Mouse (Mus musculus) forebrain, embryonic 10.5 days (tissue): ENCODE results near the gene Nt5c. TPM values are rescaled to one million over a fixed set of nuclear protein-coding genes. Genes with fewer than 3 reads are reported as not detected.
"Not testable (repeated sequence)": the region's sequence is repeated elsewhere in the genome, so short reads cannot be mapped to it uniquely, and the experiment has no call there.

Experiments
- DNase-seq: peaks from one replicate; pipeline ENCODE4 v3.0.0-alpha.2; 2017; ENCODE audit warnings: low spot score; ENCODE audit errors: extremely low spot score
- H3K27ac ChIP-seq: fragments of 300-500 bp; sonication (generic); 2 replicates; pipeline ENCODE4 v1.5.1; 2016; ENCODE audit warnings: mild to moderate bottlenecking
- H3K27me3 ChIP-seq: fragments of 300-500 bp; sonication (generic); 2 replicates; pipeline ENCODE4 v1.6.1; 2016; ENCODE audit warnings: mild to moderate bottlenecking; ENCODE audit not compliant: poor library complexity, severe bottlenecking
- H3K36me3 ChIP-seq: fragments of 300-500 bp; sonication (generic); replicated peaks from 2 replicates; pipeline ENCODE4 v1.6.1; 2016; ENCODE audit warnings: mild to moderate bottlenecking, moderate library complexity
- H3K4me1 ChIP-seq: fragments of 300-500 bp; sonication (generic); 2 replicates; pipeline ENCODE4 v1.6.1; 2016
- H3K4me3 ChIP-seq: fragments of 300-500 bp; sonication (generic); 2 replicates; pipeline ENCODE4 v1.5.1; 2016; ENCODE audit warnings: mild to moderate bottlenecking, moderate library complexity
- H3K9me3 ChIP-seq: fragments of 300-500 bp; sonication (generic); 2 replicates; pipeline ENCODE4 v1.6.1; 2016; ENCODE audit warnings: mild to moderate bottlenecking, moderate library complexity
- WGBS: fragments of 180-500 bp; shearing (Covaris S2); methylation state at CpG from one replicate; pipeline ENCODE4 v1.1.7; 2016; 5-methylcytosine and 5-hydroxymethylcytosine counted together
- polyA plus RNA-seq: library from polyadenylated mRNA; unstranded; fragments of >200 nt; fragmentation: Nextera tagmentation; extraction: Ambion mirVana; gene quantifications from 2 replicates; pipeline ENCODE4 v1.2.1, GENCODE M21; 2016

Gene Nt5c
- polyA plus RNA-seq, 1 experiment from 2014 or later: 94.5 TPM

- H3K4me3 ChIP-seq: no peak overlapping the region
- no peak overlapping the region for H3K27ac ChIP-seq
- DNase-seq: no peak
- H3K27me3 ChIP-seq: no peaks in the 10 kb centered on the region
- H3K4me1 ChIP-seq: peaks cover 26% of the 10 kb centered on the region
- H3K9me3 ChIP-seq: no peaks in the 10 kb centered on the region
- peaks cover 97% of the 10 kb centered on the region for H3K36me3 ChIP-seq
- 97% methylated on average over 6 of the region's 6 CpGs for WGBS
Observed at GRCm38 (mm10) chr11:115502636-115503035, 11.0 kb upstream of the Nt5c start.

- H3K36me3 ChIP-seq: peaks cover 53% of the 10 kb centered on the region
- not testable (repeated sequence) for H3K27me3 ChIP-seq, H3K4me3 ChIP-seq, H3K9me3 ChIP-seq, H3K27ac ChIP-seq, DNase-seq
- 91% methylated on average over 9 of the region's 9 CpGs for WGBS
- peaks cover 11% of the 10 kb centered on the region for H3K4me1 ChIP-seq
Observed at GRCm38 (mm10) chr11:115496559-115496958, 4.9 kb upstream of the Nt5c start.

GRCm38 (mm10) chr11:115492387-115492786, 725 bp upstream of the Nt5c start:
- Histone ChIP-seq H3K27ac (no peak overlapping the region), H3K4me1 (peaks cover 27% of the 10 kb centered on the region), H3K4me3 (peak overlapping the region; percentile 78), H3K27me3 (peaks cover 8% of the 10 kb centered on the region), H3K9me3 (no peaks in the 10 kb centered on the region), H3K36me3 (peaks cover 34% of the 10 kb centered on the region)
- no peak for DNase-seq
- 47% methylated on average over 6 of the region's 6 CpGs for WGBS

GRCm38 (mm10) chr11:115490441-115491355, 964 bp downstream of the Nt5c start:
- DNase-seq: no peak
- Histone ChIP-seq H3K27me3 (peaks cover 8% of the 10 kb centered on the region), H3K9me3 (no peaks in the 10 kb centered on the region), H3K36me3 (peaks cover 22% of the 10 kb centered on the region), H3K4me3 (peak overlapping the region; percentile 78), H3K4me1 (peaks cover 36% of the 10 kb centered on the region), H3K27ac (peak overlapping the region; percentile 88)
- WGBS: 31% methylated on average over 25 of the region's 25 CpGs

GRCm38 (mm10) chr11:115488551-115489104, 3.0 kb downstream of the Nt5c start:
- peaks cover 53% of the 10 kb centered on the region for H3K4me1 ChIP-seq
- 0 out of 2 replicates have a peak overlapping the region, but pooled peaks have one; percentile 1 for H3K27ac ChIP-seq
- H3K4me3 ChIP-seq: no peak overlapping the region
- DNase-seq: no peak
- H3K9me3 ChIP-seq: no peaks in the 10 kb centered on the region
- peaks cover 8% of the 10 kb centered on the region for H3K27me3 ChIP-seq
- peaks cover 22% of the 10 kb centered on the region for H3K36me3 ChIP-seq
- WGBS: 91% methylated on average over 19 of the region's 19 CpGs

- Histone ChIP-seq H3K4me1 (peaks cover 33% of the 10 kb centered on the region), H3K36me3 (peaks cover 21% of the 10 kb centered on the region), H3K9me3 (no peaks in the 10 kb centered on the region), H3K27me3 (no peaks in the 10 kb centered on the region), H3K27ac (peak overlapping the region; percentile 79), H3K4me3 (peak overlapping the region; percentile 14)
- peak; percentile 66 for DNase-seq
- 36% methylated on average over 12 of the region's 12 CpGs for WGBS
Observed at GRCm38 (mm10) chr11:115485155-115485554, 6.5 kb downstream of the Nt5c start.

GRCm38 (mm10) chr11:115483726-115484125, 7.9 kb downstream of the Nt5c start:
- DNase-seq: peak; percentile 70
- Histone ChIP-seq H3K27me3 (no peaks in the 10 kb centered on the region), H3K9me3 (no peaks in the 10 kb centered on the region), H3K4me1 (peaks cover 30% of the 10 kb centered on the region), H3K4me3 (no peak overlapping the region), H3K27ac (peak overlapping the region; percentile 17; the same call in 1 of the 2 replicates), H3K36me3 (peaks cover 11% of the 10 kb centered on the region)
- WGBS: 18% methylated on average over 6 of the region's 6 CpGs

GRCm38 (mm10) chr11:115483278-115483677, 8.4 kb downstream of the Nt5c start:
- Histone ChIP-seq H3K27ac (peak overlapping the region; percentile 17; the same call in 1 of the 2 replicates), H3K9me3 (no peaks in the 10 kb centered on the region), H3K36me3 (peaks cover 7% of the 10 kb centered on the region), H3K27me3 (no peaks in the 10 kb centered on the region), H3K4me3 (no peak overlapping the region), H3K4me1 (peaks cover 30% of the 10 kb centered on the region)
- 81% methylated on average over 11 of the region's 11 CpGs for WGBS
- DNase-seq: no peak

- Histone ChIP-seq H3K9me3 (no peaks in the 10 kb centered on the region), H3K27ac (no peak overlapping the region), H3K36me3 (peaks cover 7% of the 10 kb centered on the region; the same call in 1 of the 2 replicates), H3K4me1 (peaks cover 38% of the 10 kb centered on the region), H3K4me3 (no peak overlapping the region), H3K27me3 (no peaks in the 10 kb centered on the region)
- DNase-seq: no peak
- 84% methylated on average over 6 of the region's 6 CpGs for WGBS
Observed at GRCm38 (mm10) chr11:115481553-115482259, 10.0 kb downstream of the Nt5c start.

- H3K27ac ChIP-seq: no peak overlapping the region
- no peaks in the 10 kb centered on the region for H3K9me3 ChIP-seq
- no peaks in the 10 kb centered on the region for H3K27me3 ChIP-seq
- 87% methylated on average over 9 of the region's 9 CpGs for WGBS
- peaks cover 7% of the 10 kb centered on the region; the same call in 1 of the 2 replicates for H3K36me3 ChIP-seq
- H3K4me1 ChIP-seq: peaks cover 43% of the 10 kb centered on the region
- no peak for DNase-seq
- H3K4me3 ChIP-seq: no peak overlapping the region
Observed at GRCm38 (mm10) chr11:115478296-115478938, 13.2 kb downstream of the Nt5c start.

GRCm38 (mm10) chr11:115477388-115477787, 14.3 kb downstream of the Nt5c start:
- peaks cover 51% of the 10 kb centered on the region for H3K4me1 ChIP-seq
- whole genome bisulfite sequencing: 87% methylated on average over 7 of the region's 7 CpGs
- not testable (repeated sequence) for DNase-seq, H3K36me3 ChIP-seq, H3K27me3 ChIP-seq, H3K4me3 ChIP-seq, H3K27ac ChIP-seq, H3K9me3 ChIP-seq

GRCm38 (mm10) chr11:115476630-115477029, 15.0 kb downstream of the Nt5c start:
- Histone ChIP-seq H3K4me1 (peaks cover 56% of the 10 kb centered on the region), H3K4me3 (peak overlapping the region; percentile 93; the same call in 1 of the 2 replicates)
- not testable (repeated sequence) for H3K36me3 ChIP-seq, H3K9me3 ChIP-seq, DNase-seq, H3K27ac ChIP-seq, H3K27me3 ChIP-seq
- WGBS: 87% methylated on average over 4 of the region's 4 CpGs
